29 mouse cellular contexts compared by ENCODE assay signal in the genomic region with DNA sequence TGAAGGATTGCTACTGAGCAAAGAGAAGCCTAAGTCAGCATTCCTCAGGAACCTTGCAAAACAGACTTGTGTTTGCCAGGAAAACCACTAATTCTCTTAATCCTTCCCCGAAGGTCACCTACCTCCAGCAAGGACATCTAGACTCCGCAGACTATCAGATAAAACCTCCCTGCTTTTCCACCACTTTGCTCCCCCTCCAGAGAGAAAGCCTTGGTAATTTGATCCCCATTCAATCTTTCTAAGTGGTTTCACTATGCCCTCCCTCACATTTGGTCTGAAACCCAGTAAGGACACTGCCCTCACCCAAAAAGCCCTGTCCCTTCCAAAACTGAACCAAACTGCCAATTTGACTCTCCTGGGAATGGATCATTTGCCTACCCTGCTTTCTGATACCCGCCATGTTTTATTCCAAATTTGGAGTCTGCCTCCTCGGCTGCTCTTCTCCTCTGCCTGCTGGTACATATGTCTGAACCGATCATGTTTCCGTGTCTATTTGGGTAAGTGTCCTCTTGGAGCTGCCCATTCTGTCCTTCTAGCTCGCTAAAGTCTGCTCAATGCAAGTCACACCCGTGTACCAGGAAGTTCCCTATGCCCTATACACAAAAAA. TPM values are rescaled to one million over a fixed set of nuclear protein-coding genes. Genes with fewer than 3 reads are reported as not detected.
DNase-seq lines count a peak whose midpoint lies in the region; TF ChIP-seq lines count a peak whose summit lies in the region.
"Had no signal": no experiment of that assay in that cellular context is flagged by ENCODE, and none has a peak within 500 bp of the region (broad histone marks: within the 10 kb centered on the region; RNA-seq: fewer than 3 reads in every experiment).

No protein-coding gene starts in this region.

- DNase-seq in adrenal gland, adult (ENCODE audit: inconsistent age in 2 of 2, low spot score in 1 of 2), result peak; percentile 66 to 90
- no peak for DNase-seq in adrenal gland, adult 18-20 months (ENCODE audit: low spot score in 2 of 2)
- DNase-seq in gastrocnemius, adult 2 months, result no peak
- DNase-seq in gastrocnemius, postnatal 10 days, result no peak
- DNase-seq in ovary, adult 18-20 months (ENCODE audit: low spot score), result peak; percentile 65
- DNase-seq in ovary, postnatal 14 days (ENCODE audit: low spot score), result no peak
- DNase-seq in fat pad, adult 2 months (ENCODE audit: extremely low read depth, low read depth, low spot score), result peak; percentile 14
- no peak for DNase-seq in spleen, postnatal 36 days (ENCODE audit: low spot score in 2 of 2)
- DNase-seq: cerebellum, adult 2 months; cerebellum, postnatal 14 days; gastrocnemius, postnatal 25 days; heart, adult 18-20 months; heart, postnatal 4 days; kidney, postnatal 10 days; lung, embryonic 14.5 days; lung, postnatal 36 days; thymus, postnatal 14 days had no signal

- intact Hi-C loops in gastrocnemius, adult 2 months (cut with DNase I), result no loop called here

- peak overlapping the region; percentile 23; the same call in 1 of the 2 replicates for H3K4me3 ChIP-seq in gastrocnemius, adult 2 months
- H3K4me3 ChIP-seq: embryonic facial prominence, embryonic 13.5 days; erythroblast, embryonic 14.5 days; forebrain, embryonic 13.5 days; hindbrain, embryonic 13.5 days; limb, embryonic 12.5 days; liver, embryonic 15.5 days; myocyte; neural tube, embryonic 12.5 days had no signal

- no peak for TF ChIP-seq CTCF in gastrocnemius, adult 2 months (IDR thresholded peaks at IDR 0.05)

- H3K27ac ChIP-seq in gastrocnemius, adult 2 months, result peak overlapping the region; percentile 65
- H3K27ac ChIP-seq: embryonic facial prominence, embryonic 13.5 days; forebrain, embryonic 13.5 days; hindbrain, embryonic 13.5 days; limb, embryonic 12.5 days; liver, embryonic 15.5 days; neural tube, embryonic 12.5 days had no signal

RNA-seq across cellular contexts. Expression of gene Il10rb, which starts 22.4 kb away (rescaled TPM):
- total RNA-seq in adrenal gland, adult 18-20 months (2021), result 100 to 1,000 TPM; 176 to 268 TPM
- total RNA-seq in gastrocnemius, adult 2 months (2021), result 1 to 10 TPM; 6.2 to 7.9 TPM
- total RNA-seq in gastrocnemius, postnatal 10 days (2021), result 10 to 100 TPM; 13.4 to 17.0 TPM

RNA-seq across cellular contexts. Expression of gene Gm21970, which starts 36.8 kb away (rescaled TPM):
- total RNA-seq in adrenal gland, adult 18-20 months (2021), result not detected
- total RNA-seq in gastrocnemius, adult 2 months (2021), result under 1 TPM in 1 of 2 experiments, not detected in 1; 0.45 TPM
- not detected for total RNA-seq in gastrocnemius, postnatal 10 days (2021)
- total RNA-seq: gastrocnemius, postnatal 25 days; heart, adult 18-20 months; heart, postnatal 4 days; left cerebral cortex, adult 18-20 months; left cerebral cortex, postnatal 14 days; MEL; midbrain, postnatal 0 days had no signal

RNA-seq across cellular contexts. Expression of gene Ifnar2, which starts 55.8 kb away (rescaled TPM):
- total RNA-seq in adrenal gland, adult 18-20 months (2021), result 100 to 1,000 TPM in 1 of 2 experiments, 10 to 100 TPM in 1; 99.5 to 102 TPM
- total RNA-seq in gastrocnemius, adult 2 months (2021), result 10 to 100 TPM in 1 of 2 experiments, 1 to 10 TPM in 1; 6.8 to 11.4 TPM
- total RNA-seq in gastrocnemius, postnatal 10 days (2021), result 10 to 100 TPM; 19.4 to 22.9 TPM

RNA-seq across cellular contexts. Expression of gene Ifnar1, which starts 56.7 kb away (rescaled TPM):
- 10 to 100 TPM; 53.5 to 55.4 TPM for total RNA-seq in adrenal gland, adult 18-20 months (2021)
- 10 to 100 TPM; 12.6 to 15.1 TPM for total RNA-seq in gastrocnemius, adult 2 months (2021)
- 10 to 100 TPM; 34.9 to 36.9 TPM for total RNA-seq in gastrocnemius, postnatal 10 days (2021)

Comparison
In these comparisons a context has a peak if more than half of its experiments do, and no peak if none do; other contexts are left out.
1. DNase-seq: peak in adrenal gland, adult (2 of 2), ovary, adult 18-20 months (single experiment) and fat pad, adult 2 months (single experiment); none in adrenal gland, adult 18-20 months (0 of 2), gastrocnemius, adult 2 months (single experiment), gastrocnemius, postnatal 10 days (single experiment), ovary, postnatal 14 days (single experiment) and spleen, postnatal 36 days (0 of 2).
2. RNA of gene Il10rb, which starts 22.4 kb away (total RNA-seq): 176 to 268 TPM in adrenal gland, adult 18-20 months; 13.4 to 17.0 TPM in gastrocnemius, postnatal 10 days and 6.2 to 7.9 TPM in gastrocnemius, adult 2 months; every median in the first group is over 4 times any median in the second.
3. RNA of gene Ifnar2, which starts 55.8 kb away (total RNA-seq): 99.5 to 102 TPM in adrenal gland, adult 18-20 months; 19.4 to 22.9 TPM in gastrocnemius, postnatal 10 days and 6.8 to 11.4 TPM in gastrocnemius, adult 2 months; every median in the first group is over 4 times any median in the second.